Mouse (Mus musculus) intestine, embryonic 16.5 days (tissue): ENCODE data around the gene Prmt3. TPM values are rescaled to one million over a fixed set of nuclear protein-coding genes. Genes with fewer than 3 reads are reported as not detected.

ENCODE experiments used
- ATAC-seq: fragments of 200-750 bp; cut with Nextera tagmentation; 2 replicates; pipeline ENCODE4 v1.8.0; 2017; ENCODE audit warnings: moderate TSS enrichment, moderate library complexity
- H3K27ac ChIP-seq: fragments of 300-500 bp; sonication (generic); 2 replicates; pipeline ENCODE4 v1.5.1; 2014; ENCODE audit warnings: mild to moderate bottlenecking, low read length
- H3K27me3 ChIP-seq: fragments of 300-500 bp; sonication (generic); replicated peaks from 2 replicates; pipeline ENCODE4 v1.6.1; 2014; ENCODE audit warnings: low read length, control low read depth, mixed read lengths; ENCODE audit not compliant: control insufficient read depth, insufficient read depth
- H3K36me3 ChIP-seq: fragments of 300-500 bp; sonication (generic); 2 replicates; pipeline ENCODE4 v1.6.1; 2014; ENCODE audit warnings: low read length, control low read depth; ENCODE audit not compliant: control insufficient read depth, insufficient read depth
- H3K4me1 ChIP-seq: fragments of 300-500 bp; sonication (generic); 2 replicates; pipeline ENCODE4 v1.6.1; 2014; ENCODE audit warnings: low read length, control low read depth, mixed read lengths; ENCODE audit not compliant: control insufficient read depth, insufficient read depth
- H3K4me2 ChIP-seq: fragments of 300-500 bp; sonication (generic); 2 replicates; pipeline ENCODE4 v1.6.1; 2014; ENCODE audit warnings: low read depth, low read length, control low read depth
- H3K4me3 ChIP-seq: fragments of 300-500 bp; sonication (generic); 2 replicates; pipeline ENCODE4 v1.5.1; 2014; ENCODE audit warnings: mild to moderate bottlenecking, low read length
- H3K9ac ChIP-seq: fragments of 300-500 bp; sonication (generic); 2 replicates; pipeline ENCODE4 v1.6.1; 2014; ENCODE audit warnings: low read depth, low read length
- H3K9me3 ChIP-seq: fragments of 300-500 bp; sonication (generic); 2 replicates; pipeline ENCODE4 v1.6.1; 2016; ENCODE audit warnings: low read length, control low read depth; ENCODE audit not compliant: control insufficient read depth
- WGBS: fragments of 180-500 bp; shearing (Covaris S2); extraction: QIAGEN DNeasy Blood & Tissue Kit; methylation state at CpG from one replicate; pipeline ENCODE4 v1.1.7; 2014; 5-methylcytosine and 5-hydroxymethylcytosine counted together
- polyA plus RNA-seq: library from polyadenylated mRNA; unstranded; fragments of >200 nt; fragmentation: Nextera tagmentation; extraction: Ambion mirVana; gene quantifications from 2 replicates; pipeline ENCODE4 v1.2.1, GENCODE M21; 2015

Prmt3 gene
- polyA plus RNA-seq, 1 experiment from 2014 or later: 45.4 TPM

DNA sequence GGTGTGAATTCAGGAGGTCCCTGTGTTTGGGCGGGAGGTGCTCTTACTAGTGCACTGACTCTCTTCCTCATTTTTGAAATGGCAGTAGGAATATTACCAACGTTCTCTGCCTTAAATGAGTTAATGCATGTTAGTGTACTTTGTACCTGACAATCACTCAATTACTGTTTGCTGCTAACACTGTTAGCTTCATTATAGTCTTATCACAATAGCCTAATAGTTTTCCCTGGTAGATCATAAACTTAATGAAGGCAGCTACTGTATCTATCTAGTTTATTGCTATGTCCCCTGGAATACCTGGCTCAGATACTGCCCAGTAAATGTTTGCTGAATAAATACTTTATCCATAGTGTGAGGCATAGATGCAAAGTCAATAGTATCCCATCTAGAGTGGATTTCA is 116.6 kb downstream of the Prmt3 start:
- Histone ChIP-seq H3K27ac (no peak overlapping the region), H3K27me3 (0 out of 2 replicates have a peak, but pooled peaks cover 2% of the 10 kb centered on the region), H3K4me3 (no peak overlapping the region), H3K4me1 (peaks cover 3% of the 10 kb centered on the region), H3K4me2 (no peak overlapping the region), H3K9me3 (no peaks in the 10 kb centered on the region), H3K36me3 (no peaks in the 10 kb centered on the region), H3K9ac (no peak overlapping the region)
- WGBS: 44% methylated on average over 2 of the region's 2 CpGs
- peak; percentile 73 for ATAC-seq

- no peaks in the 10 kb centered on the region for H3K9me3 ChIP-seq
- H3K27me3 ChIP-seq: 0 out of 2 replicates have a peak, but pooled peaks cover 2% of the 10 kb centered on the region
- no peak for ATAC-seq
- no peak overlapping the region for H3K4me2 ChIP-seq
- 67% methylated on average over 6 of the region's 6 CpGs for WGBS
- no peak overlapping the region for H3K4me3 ChIP-seq
- no peaks in the 10 kb centered on the region for H3K36me3 ChIP-seq
- no peak overlapping the region for H3K27ac ChIP-seq
- peaks cover 3% of the 10 kb centered on the region for H3K4me1 ChIP-seq
- no peak overlapping the region for H3K9ac ChIP-seq
Measured at GRCm38 (mm10) chr7:49895296-49895695, 117.2 kb downstream of the Prmt3 start.

DNA sequence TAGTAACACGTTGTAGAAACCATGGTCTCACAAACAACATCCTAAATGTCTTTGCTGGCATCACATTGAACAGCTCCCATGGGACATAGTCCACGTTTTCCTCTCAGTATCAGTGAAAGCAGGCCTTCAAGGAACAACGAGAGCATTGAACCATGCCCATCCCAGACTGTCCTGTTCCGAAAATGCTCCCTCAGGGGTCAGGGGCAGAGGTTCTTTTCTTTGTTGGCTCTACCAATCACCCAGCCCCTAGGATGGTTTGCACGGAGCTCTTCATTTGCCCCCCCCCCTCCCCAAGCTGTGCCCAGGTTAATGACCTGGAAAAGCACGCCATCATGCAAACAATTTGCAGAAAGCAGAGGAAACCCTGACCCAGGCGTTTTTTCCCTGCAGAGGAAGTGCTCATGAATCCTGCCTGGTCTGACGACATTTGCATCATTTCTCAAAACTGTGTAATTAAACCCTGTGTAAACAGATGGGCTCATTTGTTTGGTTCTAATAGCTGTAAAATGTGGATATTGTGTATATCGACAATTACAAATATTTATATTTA is 123.9 kb downstream of the Prmt3 start:
- H3K27me3 ChIP-seq: peaks cover 16% of the 10 kb centered on the region
- no peak for ATAC-seq

GRCm38 (mm10) chr7:49907191-49908171 is 129.3 kb downstream of the Prmt3 start:
- H3K4me2 ChIP-seq: no peak overlapping the region
- 3% methylated on average over 28 of the region's 28 CpGs for WGBS
- no peak for ATAC-seq
- peaks cover 66% of the 10 kb centered on the region for H3K27me3 ChIP-seq
- H3K4me1 ChIP-seq: no peaks in the 10 kb centered on the region
- H3K27ac ChIP-seq: no peak overlapping the region
- no peak overlapping the region for H3K4me3 ChIP-seq
- H3K9me3 ChIP-seq: no peaks in the 10 kb centered on the region
- no peak overlapping the region for H3K9ac ChIP-seq
- H3K36me3 ChIP-seq: no peaks in the 10 kb centered on the region

More for the DNA sequence above, 123.9 kb downstream of the Prmt3 start:
- WGBS: 30% methylated on average over 9 of the region's 9 CpGs
- Histone ChIP-seq H3K9me3 (no peaks in the 10 kb centered on the region), H3K27ac (no peak overlapping the region), H3K36me3 (no peaks in the 10 kb centered on the region), H3K4me2 (no peak overlapping the region), H3K9ac (no peak overlapping the region), H3K4me1 (peaks cover 3% of the 10 kb centered on the region), H3K4me3 (no peak overlapping the region)

Other genes with a start within 250 kb of the Prmt3 start
- 0.06 TPM in 1 of 2 replicates, not detected in the other for gene Dbx1, start 141.5 kb upstream of the Prmt3 start, polyA plus RNA-seq
- gene Htatip2, start 19.2 kb upstream of the Prmt3 start, polyA plus RNA-seq: 25.7 and 26.0 TPM in 2 replicates
- gene Slc6a5, start 131.8 kb downstream of the Prmt3 start, polyA plus RNA-seq: not detected in 2 replicates
- gene Nell1, start 196.5 kb downstream of the Prmt3 start, polyA plus RNA-seq: 3.5 and 4.2 TPM in 2 replicates